Mouse (Mus musculus) adrenal gland, postnatal 4 days (tissue): ENCODE measurements around the gene Il34. TPM values are rescaled to one million over a fixed set of nuclear protein-coding genes. Genes with fewer than 3 reads are reported as not detected.

Experiments
- DNase-seq, 2 experiments: peaks; one replicate each; pipeline ENCODE4 v3.0.0; 2021 to 2022; ENCODE audit warnings: low spot score in 2 of 2, mixed read lengths in 2 of 2
- total RNA-seq, 2 experiments: library from RNA; stranded (reverse); gene quantifications; 2 replicates each; pipeline ENCODE4 v1.2.3; 2021

Il34 gene
- total RNA-seq, 2 experiments from 2014 or later: 5.6 to 9.2 TPM

DNA sequence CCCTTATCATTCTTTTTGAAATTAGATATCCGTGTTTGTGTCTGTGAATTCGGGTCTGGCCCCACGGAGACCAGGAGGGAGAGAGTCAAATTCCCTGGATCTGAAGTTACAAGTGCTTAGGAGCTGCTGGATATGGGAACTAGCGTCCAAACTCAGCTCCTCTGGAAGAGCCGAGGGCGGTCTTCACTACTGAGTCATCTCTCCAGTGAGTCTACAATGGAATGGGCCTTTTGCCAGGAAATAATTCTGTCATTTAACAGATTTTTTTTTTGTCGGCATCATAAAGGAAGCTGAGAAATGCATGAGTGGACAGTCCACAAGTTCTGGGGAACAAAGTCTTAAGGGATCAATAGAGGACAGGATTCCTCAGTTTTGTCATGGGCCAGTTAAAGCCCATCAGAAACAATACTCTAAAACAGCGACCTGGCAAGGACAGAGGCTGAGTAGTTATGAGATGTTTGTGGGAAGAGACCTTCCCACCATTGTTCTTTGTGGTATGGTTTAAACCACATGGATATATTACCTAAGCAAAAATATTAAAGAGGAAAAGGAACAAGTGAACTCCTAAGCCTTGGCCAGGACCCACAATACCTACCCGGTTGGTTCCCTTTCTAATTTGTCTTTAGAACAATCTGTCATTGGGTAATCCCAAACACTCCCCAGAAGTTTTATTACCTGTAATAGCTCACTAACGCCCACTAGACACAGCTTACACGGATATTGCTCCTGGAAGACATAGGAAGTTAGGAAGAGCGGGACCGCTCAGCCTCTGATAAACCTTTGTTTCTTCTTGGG, 25.6 kb downstream of the Il34 start:
- DNase-seq: no peak

DNA sequence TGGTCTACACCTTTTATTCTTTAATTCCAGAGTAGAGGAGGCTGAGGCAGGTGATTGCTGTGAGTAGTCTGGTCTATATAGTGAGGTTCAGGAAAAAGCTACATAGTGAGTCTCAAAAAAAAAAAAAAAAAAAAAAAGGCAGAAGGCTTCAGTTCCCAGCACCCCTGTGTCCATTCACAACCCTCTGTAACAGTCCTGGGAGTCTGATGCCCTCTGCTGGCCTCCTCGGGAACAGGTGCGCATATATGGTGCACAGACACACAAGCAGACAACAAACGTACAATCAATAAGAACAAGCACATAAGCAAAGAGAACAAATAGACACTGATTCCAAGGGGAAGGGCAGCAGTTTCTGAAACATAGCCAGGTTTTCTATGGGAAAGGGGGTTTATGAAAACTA, 29.4 kb downstream of the Il34 start:
- DNase-seq: no peak

DNA sequence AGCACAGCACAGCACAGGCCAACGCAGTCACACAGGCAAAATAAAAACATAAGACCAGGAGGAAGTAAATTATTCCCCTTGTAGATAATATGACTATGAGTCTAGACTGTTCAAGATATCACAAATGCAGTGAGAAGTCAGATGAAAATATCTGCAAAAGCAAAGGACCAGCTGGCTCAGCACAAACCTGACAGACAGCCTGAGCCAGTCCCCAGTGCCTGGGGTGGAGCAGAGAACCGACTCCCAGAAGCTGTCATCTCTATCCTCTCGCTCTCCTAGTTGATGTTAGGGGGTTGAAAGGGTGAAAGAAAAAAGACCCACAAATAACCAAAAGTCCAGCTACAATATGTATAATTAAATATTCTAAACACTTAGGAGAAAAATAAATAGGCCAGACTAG, 30.0 kb downstream of the Il34 start:
- DNase-seq: no peak

DNA sequence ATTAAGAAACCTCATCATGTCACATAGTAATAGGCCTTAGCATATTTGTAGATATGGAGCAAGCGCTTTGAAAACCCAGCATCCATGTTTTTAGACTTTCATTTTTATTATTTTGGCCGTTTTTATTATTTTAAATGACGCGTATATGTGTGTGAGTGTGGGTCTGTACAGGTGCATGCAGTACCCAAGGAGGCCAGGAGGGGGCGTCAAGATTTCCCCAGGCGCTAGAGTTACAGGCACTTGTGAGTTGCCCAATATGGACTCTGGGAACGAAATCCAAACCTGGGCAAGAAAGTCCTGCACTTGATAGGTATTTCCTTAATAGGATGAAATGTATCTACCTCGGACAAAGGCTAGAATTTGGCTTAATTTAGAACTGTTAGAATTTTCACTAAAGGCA, 30.4 kb downstream of the Il34 start:
- no peak for DNase-seq

DNA sequence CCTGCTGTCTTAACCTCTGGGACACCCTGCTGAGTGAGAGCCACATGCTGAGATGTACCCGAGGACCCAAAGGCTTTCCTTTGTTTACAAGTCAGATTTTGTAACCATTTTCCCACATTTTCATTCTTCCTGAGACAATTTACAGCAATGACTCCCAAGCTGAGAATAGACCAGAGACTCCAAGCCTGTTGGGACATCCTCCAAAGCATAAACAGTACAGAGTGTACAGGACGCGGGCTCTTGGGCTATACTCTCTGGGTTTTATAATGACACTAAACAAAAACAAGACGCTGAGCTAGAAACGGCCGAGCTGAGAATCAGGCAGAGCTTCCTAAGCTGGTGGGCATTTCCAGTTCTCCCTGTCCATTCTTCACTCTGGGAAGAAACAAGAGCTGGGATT, 31.0 kb downstream of the Il34 start:
- DNase-seq: no peak

DNA sequence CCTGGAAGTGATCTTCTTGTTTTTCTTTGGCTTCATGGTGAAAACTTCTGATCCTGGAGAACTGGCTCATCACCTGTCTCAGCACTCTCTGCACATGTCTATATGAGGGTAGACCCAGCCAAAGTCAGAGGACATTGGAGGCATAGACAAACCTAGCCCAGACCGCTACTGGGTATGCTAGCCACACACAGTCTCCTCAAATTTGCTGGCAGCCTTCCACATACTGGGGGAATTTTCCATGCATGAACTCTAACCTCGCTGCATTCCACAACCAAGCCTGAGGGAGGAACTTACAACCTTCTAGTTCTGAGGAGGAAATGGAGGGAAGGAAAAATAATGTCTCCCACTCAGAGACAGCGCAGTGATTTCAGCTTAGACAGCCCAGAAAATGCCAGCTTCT, 31.7 kb downstream of the Il34 start:
- no peak for DNase-seq

DNA sequence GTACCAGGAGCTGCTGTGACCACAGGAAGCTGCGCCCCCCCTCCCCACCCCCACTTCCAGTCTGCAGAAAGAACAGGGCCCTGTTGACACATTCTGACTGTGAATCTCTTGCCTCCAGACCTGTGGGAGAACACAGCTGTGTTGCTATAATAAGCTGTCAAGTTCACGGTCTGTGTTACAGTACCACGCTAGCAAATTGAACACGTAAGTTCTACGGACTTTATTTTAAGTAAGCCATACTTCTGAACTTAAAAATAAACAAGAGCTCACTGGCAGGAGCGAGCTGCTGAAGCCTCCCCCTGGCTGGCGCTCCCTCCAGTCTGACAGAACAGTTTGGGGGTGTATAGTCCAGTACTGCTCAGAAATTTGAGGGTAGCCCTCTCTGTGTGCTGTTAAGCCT, 33.3 kb downstream of the Il34 start:
- DNase-seq: no peak

DNA sequence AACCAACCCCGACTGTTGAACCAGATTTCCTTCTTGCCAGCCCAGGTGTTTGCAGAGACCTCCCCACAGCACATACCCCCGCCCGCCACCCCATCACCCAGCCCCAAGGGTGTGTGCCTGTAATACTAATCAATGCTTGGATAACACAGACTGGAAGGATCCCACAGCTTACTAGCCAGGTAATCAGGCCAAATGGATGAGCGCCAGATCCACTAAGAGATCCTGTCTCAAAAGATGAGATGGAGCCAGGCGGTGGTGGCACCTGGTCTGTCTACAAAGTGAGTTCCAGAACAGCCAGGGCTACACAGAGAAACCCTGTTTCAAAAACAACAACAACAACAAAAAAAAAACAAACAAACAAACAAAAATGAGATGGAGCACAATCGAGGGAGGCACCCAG, 38.5 kb downstream of the Il34 start:
- DNase-seq: no peak

DNA sequence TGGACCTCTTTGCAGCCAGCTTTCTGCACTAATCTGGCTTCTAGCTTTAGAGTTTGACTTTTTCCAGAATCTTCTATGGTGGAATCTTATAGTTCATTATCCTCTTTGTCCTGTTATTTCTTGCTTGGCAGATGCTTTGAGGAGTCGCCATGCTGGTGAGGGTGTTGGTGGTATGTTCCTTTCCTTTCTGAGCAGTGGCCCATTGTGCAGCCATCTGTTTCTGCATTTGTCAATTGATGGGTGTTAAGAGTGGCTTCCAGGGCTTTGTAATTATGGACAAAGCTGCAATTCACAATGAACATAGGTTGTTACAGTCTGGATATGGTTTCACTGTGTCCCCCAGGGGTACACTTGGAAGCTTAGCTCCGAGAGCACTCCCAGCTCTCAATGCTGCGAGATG, 41.1 kb downstream of the Il34 start:
- no peak for DNase-seq

DNA sequence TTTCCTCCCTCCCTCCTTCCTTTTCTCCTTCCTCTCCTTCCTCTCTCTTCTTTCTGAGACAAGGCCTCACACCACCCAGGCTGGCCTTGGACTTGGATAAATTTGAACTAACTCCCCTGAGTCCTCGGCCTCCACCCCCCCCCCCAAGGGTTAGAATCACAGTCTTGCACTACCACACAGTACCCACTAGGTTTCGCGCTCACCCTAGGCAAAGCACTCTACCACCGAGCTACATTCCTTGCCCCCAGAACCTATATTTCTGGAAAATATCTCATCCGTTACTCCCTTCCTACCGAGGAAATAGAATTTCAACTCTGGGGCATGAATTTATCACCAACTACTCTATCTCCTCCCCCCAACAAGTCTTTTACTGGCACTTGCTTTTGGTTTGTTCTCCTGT, 43.7 kb downstream of the Il34 start:
- no peak for DNase-seq

DNA sequence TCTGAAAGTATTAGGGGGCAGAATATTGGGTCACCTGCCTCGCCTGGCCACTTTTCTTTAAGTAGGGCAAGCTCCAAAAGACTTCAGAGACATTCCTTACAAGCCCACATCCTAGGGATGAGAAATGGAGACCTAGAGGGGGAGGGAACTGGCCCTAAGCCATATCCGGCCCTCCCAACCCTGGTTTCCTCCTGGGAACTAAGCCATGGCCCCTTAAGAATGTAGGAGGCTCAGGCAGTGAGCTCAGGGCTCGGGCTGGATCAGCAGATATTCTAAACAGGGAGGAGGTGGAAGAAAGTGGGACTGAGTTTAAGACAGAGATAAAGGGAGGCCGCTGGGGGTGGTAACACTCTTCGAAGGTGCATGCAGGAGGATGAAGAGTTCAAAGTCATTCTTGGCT, 44.5 kb downstream of the Il34 start:
- no peak for DNase-seq

DNA sequence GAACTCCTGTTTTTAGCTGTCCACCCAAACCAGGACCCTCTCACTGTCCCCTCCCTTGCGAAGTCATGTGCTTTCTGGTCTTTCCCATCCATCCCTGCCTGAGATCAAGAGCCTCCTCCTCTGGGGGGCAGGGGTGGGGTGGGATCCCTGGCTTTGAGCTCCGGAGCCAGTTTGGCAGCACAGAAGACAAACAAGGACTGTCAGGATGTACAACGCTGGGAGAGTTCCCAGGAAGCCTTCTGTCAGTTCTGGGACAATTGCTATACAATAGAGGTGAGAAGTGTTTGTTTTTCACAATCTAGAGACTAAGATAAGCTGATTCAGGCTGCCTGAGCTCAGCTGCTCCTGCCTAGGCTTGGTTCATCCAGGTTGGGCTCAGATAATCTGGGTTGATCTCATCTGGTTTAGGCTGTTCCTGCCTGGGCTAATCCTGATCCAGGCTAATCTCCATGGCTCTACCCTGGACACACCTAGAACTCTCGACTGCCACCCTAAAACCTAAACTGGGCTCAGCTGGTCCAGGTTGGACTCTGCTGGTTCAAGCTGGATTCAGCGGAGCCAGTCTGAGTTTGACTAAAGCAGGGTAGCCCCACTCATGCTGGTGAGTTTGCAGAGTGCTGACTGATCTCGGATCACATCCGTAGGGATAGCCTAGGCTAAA, 45.3 kb downstream of the Il34 start:
- no peak for DNase-seq

DNA sequence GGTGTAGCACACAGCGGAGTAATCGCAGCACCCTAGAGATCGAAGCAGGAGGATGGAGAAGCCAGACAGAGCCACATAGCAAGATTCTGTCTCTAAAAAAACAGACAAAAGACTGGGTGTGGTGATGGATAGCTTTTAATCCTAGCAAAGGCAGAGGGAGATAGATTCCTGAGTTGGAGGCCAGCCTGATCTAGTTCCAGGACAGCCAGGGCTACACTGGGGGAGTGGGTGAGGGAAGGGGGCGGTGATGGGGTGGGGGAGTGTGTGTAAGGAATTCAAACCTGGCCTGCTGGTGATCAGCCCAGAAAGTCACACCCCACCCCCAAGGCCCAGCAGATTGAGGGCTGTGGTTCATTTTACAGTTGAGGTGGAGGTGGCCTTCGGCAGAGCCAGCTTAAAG, 49.5 kb downstream of the Il34 start:
- DNase-seq: no peak

DNA sequence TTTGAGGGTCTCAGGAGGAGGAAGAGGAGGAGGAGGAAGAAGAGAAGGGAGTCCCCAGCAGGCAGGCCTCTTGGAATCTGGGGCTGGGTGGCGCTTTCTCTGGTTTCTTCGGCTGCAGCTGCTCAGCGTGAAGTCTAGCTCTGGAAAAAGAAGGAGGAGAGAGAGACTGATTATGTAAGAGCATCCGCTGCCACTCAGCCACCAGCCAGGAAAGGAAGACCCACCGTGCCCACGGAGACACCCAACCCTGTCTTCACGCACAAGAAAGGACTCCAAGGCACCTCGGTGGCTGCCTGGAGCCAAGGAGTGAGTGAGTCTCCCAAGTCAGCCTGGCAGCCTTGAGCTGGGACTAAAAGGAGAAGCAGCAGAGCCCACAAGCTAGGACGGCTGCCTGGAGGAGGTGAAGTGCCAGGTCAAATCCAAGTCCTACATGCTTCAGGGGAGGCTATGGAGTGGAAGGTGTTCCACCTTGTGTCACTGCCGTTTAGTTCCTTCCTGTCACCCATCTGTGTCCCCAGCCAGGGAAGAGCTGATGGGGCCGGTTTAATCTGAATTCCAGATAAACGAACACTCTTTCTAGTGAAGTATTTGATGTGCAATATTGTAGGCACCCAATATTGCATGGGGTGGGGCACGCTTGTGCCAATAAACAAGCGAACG, 50.1 kb downstream of the Il34 start:
- DNase-seq: no peak

DNA sequence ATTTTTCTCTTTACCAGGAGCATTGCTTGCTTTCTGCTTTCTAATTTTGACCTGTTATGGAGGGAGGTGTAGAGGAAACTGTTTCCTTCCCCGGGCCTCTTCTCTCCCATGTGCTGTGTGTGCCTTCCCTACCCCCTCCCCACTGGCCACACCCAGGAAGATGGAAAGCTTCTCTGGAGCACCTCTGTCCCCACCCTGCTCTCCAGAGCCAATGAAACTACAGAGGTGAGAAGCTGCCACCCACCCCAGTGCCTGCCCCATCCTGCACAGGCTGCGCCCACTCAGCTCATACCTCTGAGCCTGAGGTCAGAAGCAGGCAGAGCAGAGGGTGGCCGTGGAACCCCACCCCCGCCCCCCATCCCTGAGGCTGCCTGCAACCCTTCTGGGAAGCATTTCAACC, 51.0 kb downstream of the Il34 start:
- DNase-seq: no peak

DNA sequence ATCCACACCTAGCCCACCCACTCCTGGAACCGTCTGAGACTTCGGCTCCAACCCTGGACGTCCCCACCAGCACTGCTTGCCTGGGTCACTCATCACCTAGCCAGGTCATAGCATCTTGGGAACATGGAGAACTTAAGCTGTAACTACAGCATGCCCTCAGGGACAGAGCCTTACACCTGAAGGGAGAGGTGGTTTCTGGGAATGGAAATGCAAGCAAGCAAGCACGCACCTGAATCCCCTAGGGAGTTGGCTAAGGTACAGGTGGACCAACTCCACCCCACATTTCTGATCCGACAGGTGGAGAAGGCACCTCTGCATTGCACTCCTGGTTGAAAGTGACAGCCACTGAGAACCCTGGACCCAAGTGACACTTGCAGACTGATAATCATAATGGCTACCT, 54.2 kb downstream of the Il34 start:
- no peak for DNase-seq

DNA sequence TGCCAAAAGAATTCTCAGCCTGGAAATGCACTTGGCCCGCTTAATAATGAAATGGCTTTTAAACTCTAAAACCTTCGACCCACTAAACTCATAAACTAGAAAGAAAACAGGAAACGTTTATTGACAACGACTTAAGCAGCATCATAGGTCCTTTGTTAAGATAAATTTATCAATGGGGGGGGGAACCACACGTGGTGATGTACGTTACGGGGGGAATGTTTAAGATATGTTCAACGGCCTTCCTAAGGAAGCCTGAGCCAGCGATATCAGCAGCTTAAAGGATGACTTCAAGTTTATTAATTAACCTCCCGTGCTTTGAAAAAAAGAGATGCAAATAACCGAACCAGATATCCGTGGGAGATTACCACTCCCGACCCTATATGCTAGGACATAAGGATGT, 55.5 kb downstream of the Il34 start:
- DNase-seq: no peak

DNA sequence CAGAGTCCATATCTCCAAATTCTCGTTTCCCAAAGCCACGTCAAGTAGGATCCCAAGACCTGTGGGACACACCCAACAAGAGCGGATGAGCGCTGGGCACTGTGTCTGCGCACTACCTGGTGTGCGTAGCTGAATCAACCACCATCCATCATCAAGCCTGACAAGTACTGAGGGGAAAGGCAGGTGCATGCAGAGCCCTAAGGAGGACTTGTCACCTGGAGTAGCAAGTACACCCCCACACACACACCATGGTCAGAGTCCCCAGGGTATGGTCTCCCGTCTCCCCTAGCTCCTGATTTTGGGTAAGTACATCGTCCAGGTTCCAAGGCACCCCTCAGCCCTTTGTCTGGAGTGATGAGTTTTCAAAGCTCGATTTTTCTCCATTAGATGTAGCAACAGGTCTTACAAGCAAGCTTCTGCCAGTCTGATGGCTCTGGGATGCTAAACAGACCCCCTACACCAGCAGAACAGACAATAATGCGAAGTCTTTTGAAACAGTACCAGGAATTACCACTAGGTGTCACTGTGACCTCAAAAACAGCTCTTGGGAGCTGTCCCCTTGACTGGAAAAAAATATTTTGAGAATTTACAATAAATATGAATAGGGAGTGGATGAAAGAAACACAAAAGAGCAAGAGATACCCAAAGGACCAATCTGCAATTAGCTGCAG, 56.1 kb downstream of the Il34 start:
- DNase-seq: no peak

DNA sequence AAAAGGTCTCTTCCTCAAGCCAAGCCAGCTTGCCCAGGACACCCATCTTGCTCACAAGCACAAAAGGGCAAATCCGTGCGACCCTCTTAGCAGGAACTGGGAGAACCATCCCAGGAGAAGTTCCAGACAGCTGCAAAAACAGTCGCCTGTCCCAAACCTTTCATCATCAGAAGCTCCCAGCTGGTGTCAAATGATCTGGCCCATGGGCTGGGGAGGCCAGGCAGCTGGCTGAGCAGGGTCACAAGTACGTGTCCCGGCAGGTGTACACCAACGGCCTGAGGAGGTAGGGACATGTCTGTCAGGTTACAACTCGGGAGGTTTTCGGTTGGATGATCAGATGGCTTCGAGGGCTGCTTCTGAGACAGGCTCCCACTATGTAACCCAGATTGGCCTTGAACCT, 59.1 kb downstream of the Il34 start:
- no peak for DNase-seq

DNA sequence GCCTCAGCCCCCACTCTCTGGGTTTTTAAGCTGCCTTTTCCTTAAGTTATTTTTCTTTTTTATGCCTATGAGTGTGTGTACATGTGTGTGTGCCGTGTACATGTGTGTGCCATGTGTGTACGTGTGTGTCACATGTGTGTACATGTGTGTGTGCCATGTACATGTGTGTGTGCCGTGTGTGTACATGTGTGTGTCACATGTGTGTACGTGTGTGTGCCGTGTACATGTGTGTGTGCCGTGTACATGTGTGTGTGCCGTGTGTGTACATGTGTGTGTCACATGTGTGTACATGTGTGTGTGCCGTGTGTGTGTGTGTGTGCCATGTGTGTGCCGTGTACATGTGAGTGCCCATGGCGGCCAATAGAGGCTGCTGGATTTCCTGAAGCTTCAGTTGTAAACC, 60.6 kb downstream of the Il34 start:
- DNase-seq: no peak

DNA sequence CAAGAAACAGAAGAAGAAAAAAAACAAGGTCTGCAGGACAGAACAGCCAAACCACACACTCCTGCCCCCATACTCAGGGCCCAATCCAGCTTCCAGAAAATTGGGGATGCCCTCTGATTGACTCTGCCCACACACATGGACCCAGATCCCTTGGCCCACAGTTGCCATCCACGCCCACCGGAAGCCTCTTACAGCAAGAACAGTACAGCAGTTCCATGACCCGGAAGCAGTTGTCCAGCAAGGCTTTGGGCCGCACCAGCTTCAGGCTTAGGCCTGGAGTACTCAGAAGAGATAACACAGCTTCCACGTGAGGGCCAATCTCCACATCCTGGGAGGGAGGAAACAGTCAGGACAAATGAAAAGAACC, 63.3 kb downstream of the Il34 start:
- no peak for DNase-seq

DNA sequence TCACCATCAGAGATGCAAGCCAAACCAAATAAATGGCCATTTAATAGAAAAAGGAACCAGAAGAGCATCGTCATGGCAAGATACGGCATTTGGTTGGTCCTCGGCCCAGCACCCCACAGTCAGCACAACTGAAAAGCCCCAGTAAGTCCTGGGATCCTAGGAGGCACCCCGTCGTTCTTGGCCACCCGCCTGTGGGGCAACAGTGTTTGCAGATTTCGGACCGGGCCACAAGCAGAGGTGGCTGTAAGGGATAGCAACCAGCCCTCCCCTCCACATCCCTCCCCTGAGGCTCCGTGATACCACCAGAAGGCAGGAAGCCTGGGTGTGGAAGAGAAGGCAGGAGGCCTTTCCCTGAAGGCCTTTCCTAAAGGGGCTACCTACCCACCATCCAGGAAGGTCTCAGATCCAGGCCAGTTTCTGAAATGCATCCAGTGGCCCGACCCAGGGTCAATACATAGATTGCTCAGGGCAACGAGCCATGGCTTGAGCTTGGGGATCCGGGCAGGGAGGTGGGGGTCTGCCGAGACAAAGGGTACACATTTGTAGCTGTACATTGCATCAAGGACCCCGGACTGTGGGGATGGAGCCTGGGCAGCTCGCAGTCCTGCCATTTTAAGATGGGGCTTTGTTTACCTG, 63.8 kb downstream of the Il34 start:
- no peak for DNase-seq
